Mouse (Mus musculus): ENCODE data around the gene Gdf11. TPM values are rescaled to one million over a fixed set of nuclear protein-coding genes. Genes with fewer than 3 reads are reported as not detected.

The Gdf11 gene
- polyA plus RNA-seq (2012; rRNA removed) = 0.98 and 1.2 TPM in 2 replicates

- WGBS = under 1% methylated on average over 67 of the region's 89 CpGs
- no peak for DNase-seq (ENCODE audit: low read depth, low spot score)
These were observed at the start of gene Gdf11 for GRCm38 (mm10) chr10:128891296-128892094. Gene Gdf11, minus strand, starts transcription at chr10:128891718.

GRCm38 (mm10) chr10:128940475-128941061, 49.0 kb upstream of the Gdf11 start:
- DNase-seq (ENCODE audit: low read depth, low spot score) = no peak
- 71% methylated on average over 10 of the region's 10 CpGs for WGBS

GRCm38 (mm10) chr10:128938974-128939373, 47.5 kb upstream of the Gdf11 start:
- DNase-seq (ENCODE audit: low read depth, low spot score) = peak; percentile 53
- 23% methylated on average over 5 of the region's 5 CpGs for WGBS

- 29% methylated on average over 9 of the region's 9 CpGs for WGBS
- DNase-seq (ENCODE audit: low read depth, low spot score) = peak; percentile 87
These were observed 46.9 kb upstream of the Gdf11 start for GRCm38 (mm10) chr10:128938457-128938856.

GRCm38 (mm10) chr10:128937756-128938390, 46.4 kb upstream of the Gdf11 start:
- DNase-seq (ENCODE audit: low read depth, low spot score) = no peak
- 77% methylated on average over 12 of the region's 12 CpGs for WGBS

GRCm38 (mm10) chr10:128935826-128936440, 44.4 kb upstream of the Gdf11 start:
- 73% methylated on average over 8 of the region's 8 CpGs for WGBS
- DNase-seq (ENCODE audit: low read depth, low spot score) = no peak

- no peak for DNase-seq (ENCODE audit: low read depth, low spot score)
- 69% methylated on average over 7 of the region's 7 CpGs for WGBS
These were observed 43.7 kb upstream of the Gdf11 start for GRCm38 (mm10) chr10:128934997-128935787.

- WGBS = 4% methylated on average over 21 of the region's 21 CpGs
- DNase-seq (ENCODE audit: low read depth, low spot score) = no peak
These were observed 42.6 kb upstream of the Gdf11 start for GRCm38 (mm10) chr10:128933976-128934721.

- 1% methylated on average over 26 of the region's 26 CpGs for WGBS
- DNase-seq (ENCODE audit: low read depth, low spot score) = no peak
These were observed 42.1 kb upstream of the Gdf11 start, which contains the start of gene Itga7 for GRCm38 (mm10) chr10:128933574-128933973. Gene Itga7, plus strand, starts transcription at chr10:128933818.

GRCm38 (mm10) chr10:128931441-128931840, 39.9 kb upstream of the Gdf11 start:
- 31% methylated on average over 2 of the region's 2 CpGs for WGBS
- DNase-seq (ENCODE audit: low read depth, low spot score) = no peak

GRCm38 (mm10) chr10:128929638-128930378, 38.3 kb upstream of the Gdf11 start:
- DNase-seq (ENCODE audit: low read depth, low spot score) = no peak
- WGBS = 72% methylated on average over 7 of the region's 7 CpGs

GRCm38 (mm10) chr10:128928356-128928755, 36.8 kb upstream of the Gdf11 start:
- 55% methylated on average over 4 of the region's 4 CpGs for WGBS
- DNase-seq (ENCODE audit: low read depth, low spot score) = no peak

GRCm38 (mm10) chr10:128923935-128924334, 32.4 kb upstream of the Gdf11 start, which contains the start of gene Bloc1s1:
Gene Bloc1s1, minus strand, starts transcription at chr10:128924035.
- no peak for DNase-seq (ENCODE audit: low read depth, low spot score)
- WGBS = 42% methylated on average over 9 of the region's 9 CpGs

- DNase-seq (ENCODE audit: low read depth, low spot score) = peak; percentile 85
- WGBS = under 1% methylated on average over 42 of the region's 42 CpGs
These were observed 31.6 kb upstream of the Gdf11 start for GRCm38 (mm10) chr10:128923013-128923691.

GRCm38 (mm10) chr10:128922822-128923012, 31.2 kb upstream of the Gdf11 start, which contains the start of gene Rdh5:
Gene Rdh5, minus strand, starts transcription at chr10:128922888.
- 14% methylated on average over 1 of the region's 1 CpGs for WGBS
- no peak for DNase-seq (ENCODE audit: low read depth, low spot score)

- DNase-seq (ENCODE audit: low read depth, low spot score) = no peak
- 61% methylated on average over 16 of the region's 16 CpGs for WGBS
These were observed 30.6 kb upstream of the Gdf11 start for GRCm38 (mm10) chr10:128921883-128922821.

- WGBS = 47% methylated on average over 1 of the region's 1 CpGs
- no peak for DNase-seq (ENCODE audit: low read depth, low spot score)
These were observed 29.7 kb upstream of the Gdf11 start for GRCm38 (mm10) chr10:128921251-128921650.

All from large intestine, adult 2 months (tissue).